Mouse (Mus musculus): ENCODE data around the gene Arl5a.
A peak's percentile ranks its signal among the peaks of the same experiment; 100 is the strongest.

Gene Arl5a

GRCm38 (mm10) chr2:52422871-52423610 is 1.7 kb downstream of the Arl5a start:
- no peak for DNase-seq (ENCODE audit: low spot score in 2 of 2)

GRCm38 (mm10) chr2:52421197-52421596 is 3.5 kb downstream of the Arl5a start:
- DNase-seq (ENCODE audit: low spot score in 2 of 2), result no peak

GRCm38 (mm10) chr2:52420001-52420710 is 4.5 kb downstream of the Arl5a start:
- DNase-seq (ENCODE audit: low spot score in 2 of 2), result no peak

GRCm38 (mm10) chr2:52419295-52419694 is 5.4 kb downstream of the Arl5a start:
- DNase-seq (ENCODE audit: low spot score in 2 of 2), result no peak

- DNase-seq (ENCODE audit: low spot score in 2 of 2), result no peak
Measured at GRCm38 (mm10) chr2:52412524-52413037, 12.1 kb downstream of the Arl5a start.

- no peak for DNase-seq (ENCODE audit: low spot score in 2 of 2)
Measured at GRCm38 (mm10) chr2:52406480-52406879, 18.2 kb downstream of the Arl5a start.

- no peak for DNase-seq (ENCODE audit: low spot score in 2 of 2)
Measured at GRCm38 (mm10) chr2:52405238-52405637, 19.5 kb downstream of the Arl5a start.

GRCm38 (mm10) chr2:52394529-52394928 is 30.2 kb downstream of the Arl5a start:
- DNase-seq (ENCODE audit: low spot score in 2 of 2), result peak in 1 of 2 experiments; percentile 20

- DNase-seq (ENCODE audit: low spot score in 2 of 2), result no peak
Measured at GRCm38 (mm10) chr2:52390415-52390975, 34.2 kb downstream of the Arl5a start.

GRCm38 (mm10) chr2:52389975-52390374 is 34.7 kb downstream of the Arl5a start:
- DNase-seq (ENCODE audit: low spot score in 2 of 2), result no peak

- no peak for DNase-seq (ENCODE audit: low spot score in 2 of 2)
Measured at GRCm38 (mm10) chr2:52386451-52386850, 38.2 kb downstream of the Arl5a start.

GRCm38 (mm10) chr2:52386037-52386436 is 38.7 kb downstream of the Arl5a start:
- DNase-seq (ENCODE audit: low spot score in 2 of 2), result no peak

GRCm38 (mm10) chr2:52378848-52379261 is 45.8 kb downstream of the Arl5a start:
- DNase-seq (ENCODE audit: low spot score in 2 of 2), result no peak

GRCm38 (mm10) chr2:52378448-52378804 is 46.3 kb downstream of the Arl5a start, which contains the start of gene Neb:
Gene Neb, minus strand, starts transcription at chr2:52378474.
- no peak for DNase-seq (ENCODE audit: low spot score in 2 of 2)

GRCm38 (mm10) chr2:52377706-52378447 is 46.8 kb downstream of the Arl5a start:
- DNase-seq (ENCODE audit: low spot score in 2 of 2), result no peak

GRCm38 (mm10) chr2:52374706-52375105 is 50.0 kb downstream of the Arl5a start:
- DNase-seq (ENCODE audit: low spot score in 2 of 2), result no peak

- DNase-seq (ENCODE audit: low spot score in 2 of 2), result no peak
Measured at GRCm38 (mm10) chr2:52372480-52372879, 52.2 kb downstream of the Arl5a start.

- DNase-seq (ENCODE audit: low spot score in 2 of 2), result no peak
Measured at GRCm38 (mm10) chr2:52372080-52372479, 52.6 kb downstream of the Arl5a start.

GRCm38 (mm10) chr2:52371066-52371465 is 53.6 kb downstream of the Arl5a start:
- no peak for DNase-seq (ENCODE audit: low spot score in 2 of 2)

- DNase-seq (ENCODE audit: low spot score in 2 of 2), result no peak
Measured at GRCm38 (mm10) chr2:52369622-52370021, 55.1 kb downstream of the Arl5a start.

GRCm38 (mm10) chr2:52367665-52368064 is 57.0 kb downstream of the Arl5a start:
- DNase-seq (ENCODE audit: low spot score in 2 of 2), result no peak

- peak in 1 of 2 experiments; percentile 2 for DNase-seq (ENCODE audit: low spot score in 2 of 2)
Measured at GRCm38 (mm10) chr2:52367248-52367647, 57.5 kb downstream of the Arl5a start.
